Mouse (Mus musculus) limb, embryonic 14.5 days (tissue): ENCODE measurements at regions not wholly inside any gene's neighbourhood (a gene's known extent, or its start where the extent isn't known, plus 50 kb on each side); places are given as distances from the start of the nearest gene placed in this dataset.

Source experiments
- ATAC-seq: fragments of 200-750 bp; cut with Nextera tagmentation; 2 replicates; pipeline ENCODE4 v1.8.0; 2017; ENCODE audit warnings: low read depth, moderate number of reproducible peaks, moderate TSS enrichment; ENCODE audit not compliant: low FRiP score
- DNase-seq: peaks from one replicate; pipeline ENCODE4 v3.0.0-alpha.2; 2015; ENCODE audit warnings: low spot score
- H3K27ac ChIP-seq: fragments of 300-500 bp; sonication (generic); replicated peaks from 2 replicates; pipeline ENCODE4 v1.5.1; 2014; ENCODE audit warnings: low read depth, mild to moderate bottlenecking, low read length, moderate library complexity, mixed read lengths
- H3K27me3 ChIP-seq: fragments of 300-500 bp; sonication (generic); 2 replicates; pipeline ENCODE4 v1.6.1; 2014; ENCODE audit warnings: low read length, mixed read lengths; ENCODE audit not compliant: control insufficient read depth, insufficient read depth
- H3K36me3 ChIP-seq: fragments of 300-500 bp; sonication (generic); 2 replicates; pipeline ENCODE4 v1.6.1; 2014; ENCODE audit warnings: mild to moderate bottlenecking, low read length, moderate library complexity, mixed read lengths; ENCODE audit not compliant: control insufficient read depth, insufficient read depth
- H3K4me1 ChIP-seq: fragments of 300-500 bp; sonication (generic); 2 replicates; pipeline ENCODE4 v1.6.1; 2014; ENCODE audit warnings: antibody characterized with exemption, low read length, mixed read lengths; ENCODE audit not compliant: control insufficient read depth, insufficient read depth
- H3K4me2 ChIP-seq: fragments of 300-500 bp; sonication (generic); replicated peaks from 2 replicates; pipeline ENCODE4 v1.6.1; 2014; ENCODE audit warnings: low read depth, mild to moderate bottlenecking, low read length, moderate library complexity; ENCODE audit not compliant: severe bottlenecking
- H3K4me3 ChIP-seq: fragments of 300-500 bp; sonication (generic); replicated peaks from 2 replicates; pipeline ENCODE4 v1.5.1; 2014; ENCODE audit warnings: low read length
- H3K9ac ChIP-seq: fragments of 300-500 bp; sonication (generic); 2 replicates; pipeline ENCODE4 v1.6.1; 2014; ENCODE audit warnings: mild to moderate bottlenecking, low read depth, low read length, moderate library complexity; ENCODE audit not compliant: severe bottlenecking
- H3K9me3 ChIP-seq: fragments of 300-500 bp; sonication (generic); 2 replicates; pipeline ENCODE4 v1.6.1; 2016; ENCODE audit warnings: low read length; ENCODE audit not compliant: control insufficient read depth
- POLR2A ChIP-seq: fragments of 200-500 bp; IDR thresholded peaks from 2 replicates; pipeline ENCODE4 v1.8.0; 2012; ENCODE audit warnings: inconsistent platforms, mild to moderate bottlenecking, moderate library complexity, borderline replicate concordance; ENCODE audit not compliant: insufficient read depth, insufficient read length; ENCODE audit errors: extremely low read depth
- WGBS: fragments of 180-500 bp; shearing (Covaris S2); extraction: QIAGEN DNeasy Blood & Tissue Kit; methylation state at CpG from one replicate; pipeline ENCODE4 v1.1.7; 2014; 5-methylcytosine and 5-hydroxymethylcytosine counted together

- Histone ChIP-seq H3K36me3 (no peaks in the 10 kb centered on the region), H3K27me3 (no peaks in the 10 kb centered on the region), H3K4me1 (no peaks in the 10 kb centered on the region), H3K4me3 (no peak overlapping the region), H3K27ac (no peak overlapping the region), H3K9ac (no peak overlapping the region), H3K9me3 (no peaks in the 10 kb centered on the region), H3K4me2 (no peak overlapping the region)
- ATAC-seq (no peak), DNase-seq (no peak)
- TF ChIP-seq POLR2A = no peak
- 69% methylated on average over 2 of the region's 2 CpGs for WGBS
Observed at GRCm38 (mm10) chr12:7875454-7875853, 102.0 kb upstream of the Apob start.

GRCm38 (mm10) chr12:7876302-7877063 is 101.0 kb upstream of the Apob start:
- Histone ChIP-seq H3K9ac (no peak overlapping the region), H3K36me3 (no peaks in the 10 kb centered on the region), H3K27ac (no peak overlapping the region), H3K4me3 (no peak overlapping the region), H3K27me3 (no peaks in the 10 kb centered on the region), H3K4me1 (no peaks in the 10 kb centered on the region), H3K9me3 (no peaks in the 10 kb centered on the region), H3K4me2 (no peak overlapping the region)
- no peak for DNase-seq
- no peak for ATAC-seq
- no peak for TF ChIP-seq POLR2A
- 81% methylated on average over 11 of the region's 11 CpGs for WGBS

- WGBS = 83% methylated on average over 5 of the region's 5 CpGs
Observed at GRCm38 (mm10) chr12:7878761-7879160, 98.7 kb upstream of the Apob start.

GRCm38 (mm10) chr12:7896156-7896555 is 81.3 kb upstream of the Apob start:
- no peak overlapping the region for H3K4me3 ChIP-seq
- H3K9me3 ChIP-seq = no peaks in the 10 kb centered on the region
- 36% methylated on average over 2 of the region's 2 CpGs for WGBS
- no peak overlapping the region for H3K4me2 ChIP-seq
- H3K36me3 ChIP-seq = no peaks in the 10 kb centered on the region
- no peak for ATAC-seq
- H3K27me3 ChIP-seq = no peaks in the 10 kb centered on the region
- TF ChIP-seq POLR2A = no peak
- no peak overlapping the region for H3K9ac ChIP-seq
- DNase-seq = no peak
- no peaks in the 10 kb centered on the region for H3K4me1 ChIP-seq
- no peak overlapping the region for H3K27ac ChIP-seq

More at GRCm38 (mm10) chr12:7878761-7879160, 98.7 kb upstream of the Apob start:
- H3K4me2 ChIP-seq = no peak overlapping the region
- H3K4me1 ChIP-seq = no peaks in the 10 kb centered on the region
- H3K27me3 ChIP-seq = no peaks in the 10 kb centered on the region
- H3K4me3 ChIP-seq = no peak overlapping the region
- no peaks in the 10 kb centered on the region for H3K36me3 ChIP-seq
- no peak overlapping the region for H3K27ac ChIP-seq
- no peak overlapping the region for H3K9ac ChIP-seq
- no peak for TF ChIP-seq POLR2A
- DNase-seq = no peak
- H3K9me3 ChIP-seq = no peaks in the 10 kb centered on the region
- ATAC-seq = no peak

- ATAC-seq (no peak), DNase-seq (no peak)
- H3K9ac ChIP-seq = no peak overlapping the region
- no peaks in the 10 kb centered on the region for H3K4me1 ChIP-seq
- no peak overlapping the region for H3K4me2 ChIP-seq
- no peaks in the 10 kb centered on the region for H3K27me3 ChIP-seq
- TF ChIP-seq POLR2A = no peak
- no peaks in the 10 kb centered on the region for H3K36me3 ChIP-seq
- H3K9me3 ChIP-seq = no peaks in the 10 kb centered on the region
- 85% methylated on average over 2 of the region's 2 CpGs for WGBS
- no peak overlapping the region for H3K4me3 ChIP-seq
- no peak overlapping the region for H3K27ac ChIP-seq
Observed at GRCm38 (mm10) chr12:7905329-7905728, 72.1 kb upstream of the Apob start.
